Mouse (Mus musculus) yolk sac, embryonic 10.5 days (tissue): Measurements from ENCODE around the gene Apol6.

Experiments
- DNase-seq: peaks from one replicate; pipeline ENCODE4 v3.0.0-alpha.2; 2017; ENCODE audit warnings: low spot score

The Apol6 gene

DNA sequence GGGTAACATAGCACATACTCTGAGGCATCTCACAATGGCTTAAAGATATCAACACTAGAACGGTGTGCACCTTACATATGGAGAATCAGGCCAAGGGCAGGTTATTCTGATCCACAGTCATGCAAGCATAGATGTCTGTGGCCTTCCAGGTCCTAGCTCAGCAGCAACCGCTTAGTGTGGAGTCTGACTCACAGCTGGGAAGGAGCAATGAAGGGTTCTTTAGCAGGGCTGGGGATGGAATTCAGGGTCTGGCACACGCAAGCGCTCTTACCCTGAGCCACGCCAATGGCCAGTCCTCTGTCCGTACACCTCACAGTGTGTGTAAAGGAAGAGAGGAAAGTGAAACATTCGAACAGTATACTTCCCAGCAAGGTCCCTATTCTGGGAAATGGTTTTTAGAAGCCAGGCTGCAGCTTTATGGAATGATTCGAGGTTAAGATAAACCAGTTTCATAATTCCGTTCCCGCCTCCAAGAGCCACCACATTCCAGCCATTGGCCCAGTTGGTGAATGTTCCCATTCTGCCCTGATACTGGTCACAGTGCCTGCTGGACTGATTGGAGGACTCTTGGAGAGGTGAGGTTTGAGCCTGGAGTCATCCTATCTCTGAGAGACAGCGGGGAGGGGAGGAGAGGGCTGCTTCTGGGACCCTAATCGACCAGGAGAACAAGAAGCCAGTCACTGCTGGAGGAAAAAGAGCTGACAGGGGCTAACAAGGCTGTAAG, at the start of gene Apol6:
Gene Apol6 (plus strand): TSS at position 133 of the 724 bp plus-strand sequence.
- DNase-seq: no peak

DNA sequence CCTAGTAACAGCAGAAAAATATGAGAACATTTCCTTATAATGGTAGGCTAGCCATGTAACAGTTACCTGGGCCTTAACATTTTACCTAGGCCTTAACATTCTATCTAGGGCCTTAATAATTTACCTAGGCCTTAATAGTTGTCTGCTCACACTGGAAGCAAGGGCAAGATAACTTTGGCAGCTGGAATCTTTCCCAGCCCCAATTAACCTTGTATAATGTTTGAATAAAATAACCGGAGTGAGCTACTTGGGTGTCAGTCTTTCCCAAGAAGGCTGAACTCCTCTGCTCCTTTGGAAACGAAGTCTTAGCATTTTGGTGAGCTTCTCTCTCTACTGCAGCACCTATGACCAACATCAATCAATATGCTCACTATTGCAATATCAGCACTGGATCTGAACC, 46.5 kb upstream of the Apol6 start:
- DNase-seq: no peak

DNA sequence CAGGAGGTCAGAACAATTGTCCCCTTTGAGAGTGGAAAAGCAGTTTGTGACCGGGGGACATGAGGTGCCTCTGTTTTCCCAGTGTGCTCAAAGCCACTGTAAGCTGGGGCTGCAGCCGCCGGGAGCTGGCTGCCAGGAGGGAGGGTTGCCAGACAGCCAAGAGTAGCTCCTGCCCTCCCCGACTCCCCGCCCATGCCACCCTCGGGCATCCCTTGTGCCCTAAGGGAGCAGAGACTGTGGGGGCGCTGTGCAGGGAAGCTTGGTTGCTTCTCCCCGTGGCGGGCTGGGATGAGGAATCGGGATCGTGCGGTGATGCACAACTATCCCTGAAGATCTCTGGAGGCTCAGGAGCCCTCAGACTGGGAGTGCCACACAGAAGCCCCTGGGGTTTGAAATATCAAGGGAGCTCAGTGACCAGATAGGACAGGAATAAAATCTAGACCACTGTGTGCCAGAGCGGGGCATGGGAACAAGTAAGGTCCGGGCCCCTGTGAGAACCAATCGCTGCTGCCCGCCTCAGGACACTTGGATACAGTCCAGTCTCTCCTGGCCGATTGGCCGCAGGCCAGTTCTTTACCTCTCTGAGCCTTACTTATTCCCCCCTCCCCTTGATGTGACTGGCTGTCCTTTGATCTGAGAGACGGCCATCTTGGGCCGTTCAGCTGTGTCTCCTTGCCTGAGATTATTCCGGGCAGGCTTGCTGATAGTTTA, 45.5 kb upstream of the Apol6 start:
- no peak for DNase-seq

DNA sequence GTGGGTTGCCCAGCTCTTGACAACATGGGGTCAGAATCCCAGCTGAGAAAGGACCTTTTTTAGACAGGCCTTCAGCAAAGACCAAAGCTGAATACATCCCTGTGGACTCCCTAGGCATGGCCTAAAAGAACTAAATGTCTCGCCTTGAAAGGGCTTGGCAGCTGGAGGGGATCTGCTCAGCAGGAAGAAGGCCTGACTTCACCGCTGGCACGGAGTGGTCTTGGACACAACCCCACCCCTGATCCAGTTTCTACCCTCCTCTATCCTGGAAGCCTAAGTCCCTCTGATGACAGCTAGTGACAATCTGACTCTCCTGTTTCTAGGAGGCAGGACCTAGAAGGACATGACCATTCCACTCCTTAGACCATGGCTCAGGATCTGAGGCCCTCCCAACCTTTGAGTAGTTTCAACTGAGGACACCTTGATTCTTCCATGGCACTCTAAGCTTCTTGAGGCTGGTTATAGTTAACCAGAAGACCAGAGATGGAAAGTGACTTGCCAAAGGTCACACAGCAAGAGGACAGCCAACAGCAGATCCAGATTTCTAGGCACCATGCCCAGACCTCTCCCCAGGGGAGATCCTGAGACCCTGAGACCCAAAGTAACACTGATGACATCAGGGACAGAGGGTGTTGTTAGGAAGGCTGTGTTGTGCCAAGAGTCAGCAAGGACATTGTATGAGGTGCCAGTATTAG, 41.2 kb upstream of the Apol6 start:
- no peak for DNase-seq

DNA sequence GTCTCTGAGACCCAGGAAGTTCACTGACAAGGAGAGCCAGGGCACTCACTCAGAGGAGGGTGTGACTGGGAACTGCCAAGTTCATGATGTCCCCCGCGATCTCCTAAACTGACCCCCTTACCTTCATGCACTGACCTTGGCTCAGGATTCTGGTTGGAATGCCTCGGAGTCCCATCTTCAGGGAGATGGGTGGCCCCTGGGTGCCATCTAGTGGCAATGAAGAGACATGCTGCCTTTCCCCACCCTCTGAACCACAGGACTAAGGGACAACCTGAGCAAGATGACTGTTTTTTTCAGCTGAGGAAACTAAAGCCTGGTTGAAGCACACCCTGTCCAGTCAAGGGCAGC, 40.7 kb upstream of the Apol6 start:
- no peak for DNase-seq

DNA sequence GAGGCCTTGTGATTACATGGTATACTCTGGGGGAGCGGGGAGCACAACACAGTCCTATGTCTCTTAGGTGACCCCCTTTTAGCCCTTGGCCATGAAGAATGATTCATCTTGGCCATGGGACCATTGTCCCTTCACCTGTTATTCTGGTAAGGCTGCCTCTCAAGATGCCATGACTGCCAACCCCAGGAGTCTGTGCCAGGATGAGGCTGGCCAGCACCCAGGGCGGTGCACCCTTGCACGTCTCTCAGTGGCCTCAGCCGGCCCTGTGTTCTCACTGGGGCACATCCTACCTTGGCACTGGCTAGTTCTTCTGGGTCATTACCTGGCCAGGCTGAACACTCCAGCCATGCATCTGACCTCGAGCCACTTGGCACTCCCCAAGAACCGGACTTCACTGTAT, 35.7 kb upstream of the Apol6 start:
- DNase-seq: no peak

DNA sequence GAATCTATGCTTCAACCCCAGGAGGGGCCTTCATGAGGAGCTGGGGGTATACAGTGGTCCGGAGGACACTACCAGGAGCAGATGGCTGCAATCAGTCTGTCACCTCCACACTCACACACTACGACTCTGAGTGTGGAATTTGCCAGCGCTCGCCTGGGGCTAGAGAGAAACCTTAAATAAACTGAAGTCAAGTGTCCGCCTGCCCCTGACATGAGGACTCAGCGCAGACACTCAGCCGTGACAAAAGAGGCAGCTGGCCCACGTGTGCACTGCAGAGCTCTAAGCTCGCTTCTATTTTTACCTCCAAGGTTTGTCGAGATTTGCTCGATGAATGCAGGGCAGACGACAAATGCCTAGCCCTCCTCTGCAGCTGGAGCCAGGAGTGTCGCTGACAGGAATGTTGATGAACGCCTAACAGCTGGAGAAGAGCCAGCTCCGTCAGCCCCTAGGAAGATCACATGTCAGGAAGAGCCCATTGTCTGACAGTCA, 30.7 kb upstream of the Apol6 start:
- DNase-seq: no peak

DNA sequence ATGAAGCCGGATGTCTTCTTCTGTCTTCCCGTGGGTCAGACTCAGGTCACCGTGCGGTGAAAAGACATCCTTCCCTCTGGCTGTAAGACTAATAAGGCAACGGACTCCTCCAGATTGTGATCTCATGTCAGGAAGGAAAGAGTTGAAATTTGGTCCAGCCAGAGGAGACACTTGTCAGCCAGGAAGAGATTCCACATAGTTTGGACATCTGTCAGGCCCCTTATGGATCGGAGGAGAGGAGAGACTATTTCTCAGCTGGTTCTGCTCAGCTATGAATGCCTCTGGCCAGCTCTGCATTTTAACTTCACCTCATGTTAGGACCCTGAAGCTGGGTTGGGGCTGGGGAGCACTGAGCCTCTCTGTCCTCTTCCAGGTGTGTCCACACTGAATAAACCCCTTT, 30.1 kb upstream of the Apol6 start:
- no peak for DNase-seq

DNA sequence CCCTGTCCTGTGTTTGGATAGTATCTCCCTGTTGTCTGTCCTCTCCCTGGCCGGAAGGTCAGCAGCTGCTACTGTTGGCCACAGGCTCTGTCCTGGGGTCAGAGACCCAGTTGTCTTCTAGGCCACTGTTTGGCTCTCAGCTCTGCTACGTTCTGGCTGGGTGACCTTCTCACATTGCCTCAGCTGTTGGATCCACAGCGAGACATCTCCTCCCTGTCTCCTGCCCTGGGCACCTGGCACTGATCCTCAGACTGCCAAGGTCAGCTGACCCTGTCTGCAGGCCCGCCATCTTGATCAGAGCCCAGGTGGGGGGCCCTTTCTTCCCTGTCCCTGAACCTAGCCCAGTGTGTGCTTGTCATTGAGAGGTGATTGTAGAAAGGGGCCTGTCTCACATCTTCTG, 29.5 kb upstream of the Apol6 start:
- peak; percentile 29 for DNase-seq

DNA sequence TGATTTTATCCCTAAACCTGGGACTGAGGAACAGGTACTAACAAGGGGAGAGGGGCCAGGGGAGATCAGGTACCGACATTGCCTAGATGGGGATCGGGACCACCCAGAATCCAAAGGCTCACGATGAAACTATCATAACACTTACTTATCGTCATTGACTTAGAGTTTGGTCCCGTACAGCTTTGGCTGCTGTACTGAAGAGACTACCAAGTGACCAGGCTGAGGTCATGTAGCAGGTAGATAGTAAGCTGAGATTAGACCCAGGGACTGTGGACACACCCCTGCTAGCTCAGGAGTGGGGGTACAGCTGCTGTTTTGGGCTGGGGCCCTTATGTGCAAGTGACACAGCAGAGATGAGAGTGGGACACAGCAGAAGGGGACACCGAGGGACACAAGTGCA, 28.0 kb upstream of the Apol6 start:
- no peak for DNase-seq

DNA sequence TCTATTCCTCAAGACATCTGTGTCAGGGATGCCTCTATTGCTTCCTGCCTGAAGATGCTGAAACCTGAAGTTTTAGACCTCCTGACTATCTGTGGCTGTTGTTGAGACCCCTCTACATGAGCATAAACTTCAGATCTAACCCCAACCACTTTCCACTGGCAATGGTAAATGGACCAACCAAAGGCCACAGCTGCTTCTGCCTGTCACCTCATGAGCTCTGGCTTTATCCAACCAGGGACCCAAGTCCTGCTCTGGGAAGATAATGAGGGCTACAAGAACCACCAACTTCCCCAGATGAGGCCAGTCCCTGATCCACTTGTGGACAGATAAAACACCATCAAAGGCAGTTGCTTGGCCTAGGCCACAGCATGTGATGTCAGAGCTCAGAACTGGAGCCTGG, 26.6 kb upstream of the Apol6 start:
- no peak for DNase-seq

DNA sequence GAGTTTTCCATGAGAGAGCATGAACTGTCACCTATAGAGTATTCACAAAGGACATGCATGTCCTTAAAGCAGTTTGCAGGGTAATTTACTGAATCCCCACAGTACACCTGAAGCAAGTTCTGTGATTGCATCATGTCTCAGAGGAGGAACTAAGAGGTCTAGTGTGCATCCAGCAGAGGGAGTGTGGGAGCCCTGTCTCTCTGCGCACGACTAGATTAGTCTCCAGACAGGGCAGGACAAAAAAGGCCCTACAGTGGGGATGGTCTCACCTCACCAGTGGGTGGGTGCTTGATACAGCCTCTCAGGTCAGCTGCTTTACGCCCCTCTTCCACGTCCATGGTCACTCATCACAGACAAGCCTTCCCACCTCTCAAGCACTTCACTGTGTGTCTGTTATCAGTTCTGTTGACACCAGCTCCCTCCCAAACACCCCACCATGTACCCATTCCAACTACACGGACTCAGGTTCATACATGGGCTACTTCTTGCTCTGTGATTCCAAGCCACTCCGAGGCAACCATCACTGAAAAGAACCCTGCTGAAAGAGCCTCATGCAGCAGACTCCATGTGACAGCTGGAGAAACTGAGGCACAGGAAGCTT, 25.7 kb upstream of the Apol6 start:
- DNase-seq: no peak

DNA sequence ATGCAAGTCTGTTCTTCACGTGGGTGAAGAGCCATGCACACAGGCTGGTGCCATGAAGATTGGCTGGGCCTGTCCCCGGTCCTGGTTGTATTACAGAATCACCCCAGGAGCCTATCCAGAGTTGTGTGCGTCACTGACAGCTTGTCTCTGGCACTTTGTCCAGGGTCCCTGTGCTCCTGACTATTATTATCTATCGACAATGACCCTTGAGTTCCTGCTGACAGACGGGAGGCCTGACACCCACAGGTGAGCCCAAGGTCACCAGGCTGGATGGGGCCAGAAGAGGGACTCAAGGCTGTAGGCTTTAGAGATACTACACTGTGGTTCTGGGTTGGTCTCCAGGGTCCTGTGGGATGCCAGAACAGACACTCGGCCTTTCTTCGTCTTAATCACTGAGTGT, 25.0 kb upstream of the Apol6 start:
- no peak for DNase-seq

DNA sequence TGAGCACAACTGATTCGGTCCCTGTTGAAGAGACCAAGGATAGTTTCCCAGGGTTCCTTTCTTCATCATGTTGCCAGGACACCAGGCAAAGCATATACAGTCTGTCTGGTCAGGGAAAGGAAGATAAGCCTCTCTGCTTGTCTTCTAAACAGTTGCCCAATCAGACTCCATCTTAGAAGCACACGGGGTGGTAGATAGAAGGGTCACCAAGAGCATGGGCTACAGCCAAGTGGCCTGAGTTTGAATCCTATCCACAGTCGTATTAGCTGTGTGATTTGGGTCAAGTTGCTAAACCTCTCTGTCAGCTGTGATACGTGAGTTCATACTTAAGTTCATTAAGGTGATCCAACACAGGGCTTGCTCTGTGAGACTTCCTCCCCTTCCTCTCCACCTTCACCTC, 24.4 kb upstream of the Apol6 start:
- no peak for DNase-seq

DNA sequence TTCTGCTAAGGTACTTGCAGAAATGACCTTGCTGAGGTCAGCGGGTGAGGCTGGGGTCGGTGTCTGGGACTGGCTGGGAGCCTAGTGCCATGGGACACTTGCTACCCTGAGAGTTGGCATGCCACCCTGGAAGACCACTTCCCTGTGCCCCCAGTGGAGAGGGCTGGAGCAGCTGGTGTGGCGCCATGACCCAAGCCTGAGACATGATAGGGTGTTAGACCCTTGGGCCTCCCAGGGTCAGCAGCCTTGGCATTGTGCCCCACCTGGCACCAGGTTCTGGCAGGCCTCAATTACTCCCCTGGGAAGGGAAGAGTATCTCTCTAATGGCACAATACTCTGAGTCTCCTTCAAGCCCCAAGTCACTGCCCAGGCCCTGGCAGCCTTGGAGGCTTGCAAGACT, 23.5 kb upstream of the Apol6 start:
- DNase-seq: no peak

DNA sequence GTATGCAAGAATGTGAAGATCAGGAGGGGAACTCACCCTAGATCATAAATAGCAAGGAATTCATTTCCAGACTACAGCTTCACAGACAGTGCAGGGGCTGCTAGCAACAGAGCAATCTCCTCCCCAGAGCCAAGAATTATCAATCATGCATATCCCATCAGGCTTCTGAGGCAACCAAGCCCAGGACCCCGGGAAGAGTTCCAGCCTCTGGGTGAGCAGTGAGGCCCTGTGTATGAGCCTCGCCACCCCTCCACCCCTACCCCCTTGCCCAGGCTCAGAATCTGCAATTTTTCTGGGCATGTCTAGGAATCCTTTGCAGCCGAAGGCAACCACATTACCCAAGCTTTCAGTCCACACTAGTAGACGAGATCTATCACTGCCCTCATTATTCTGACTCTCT, 22.7 kb upstream of the Apol6 start:
- no peak for DNase-seq

DNA sequence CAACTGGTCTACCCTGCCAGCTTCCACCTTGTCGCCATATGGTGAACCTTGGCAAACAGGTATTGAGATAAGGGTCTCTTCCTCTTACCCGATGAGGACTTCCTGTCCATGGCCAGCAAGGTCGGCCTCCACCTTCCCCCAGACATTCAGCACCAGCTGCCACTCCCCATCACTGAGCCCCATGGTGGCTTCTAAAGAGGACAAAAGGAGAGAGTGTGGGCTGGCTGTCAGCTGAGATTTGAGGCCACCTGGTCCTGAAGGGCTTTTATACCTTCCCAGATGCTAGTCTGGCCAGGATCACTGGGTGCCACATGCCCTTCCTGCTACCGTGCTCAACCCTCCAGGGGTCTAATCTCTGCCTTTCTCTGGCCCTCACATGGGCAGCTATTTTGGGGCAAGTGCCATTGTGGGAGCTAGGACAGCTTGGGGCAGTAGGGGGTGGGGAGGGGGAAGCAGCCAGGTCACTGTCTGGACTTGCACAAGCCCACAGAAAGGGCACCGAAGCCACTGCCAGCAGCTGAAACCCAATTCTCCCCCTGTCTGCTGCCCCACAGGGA, 22.1 kb upstream of the Apol6 start:
- no peak for DNase-seq

DNA sequence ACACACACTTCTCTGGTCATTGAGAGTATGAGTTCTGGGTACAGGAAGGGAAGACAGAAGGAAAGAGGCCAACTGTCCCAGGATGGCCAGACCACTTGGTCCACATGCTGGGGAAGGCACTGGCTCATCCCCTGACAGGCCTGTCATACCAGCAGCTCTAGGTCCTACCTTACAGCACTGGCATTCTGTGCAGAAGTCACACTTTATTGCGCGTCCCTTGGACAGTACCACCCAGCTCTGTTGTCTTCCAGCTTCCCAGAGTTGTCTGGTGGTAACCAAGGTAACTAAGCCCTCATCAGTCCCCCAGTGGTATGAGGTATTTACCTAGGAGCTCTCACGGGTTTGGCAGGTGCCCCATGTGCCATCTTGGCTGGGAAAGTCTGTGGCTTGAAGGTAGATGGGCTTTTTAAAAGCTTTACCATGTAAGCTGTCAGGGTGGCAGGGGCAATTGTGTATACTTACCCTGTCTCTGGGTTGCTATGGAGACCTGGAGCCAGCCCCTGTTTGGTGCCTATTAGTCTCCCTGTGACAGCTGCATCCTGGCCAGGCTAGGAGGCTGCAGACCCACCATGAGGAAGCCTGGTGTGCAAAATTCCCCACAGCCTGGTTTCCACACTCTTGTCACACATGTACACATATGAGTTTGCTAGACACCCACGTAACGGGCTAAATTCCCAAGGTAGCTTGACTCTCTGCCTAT, 18.5 kb upstream of the Apol6 start:
- no peak for DNase-seq

DNA sequence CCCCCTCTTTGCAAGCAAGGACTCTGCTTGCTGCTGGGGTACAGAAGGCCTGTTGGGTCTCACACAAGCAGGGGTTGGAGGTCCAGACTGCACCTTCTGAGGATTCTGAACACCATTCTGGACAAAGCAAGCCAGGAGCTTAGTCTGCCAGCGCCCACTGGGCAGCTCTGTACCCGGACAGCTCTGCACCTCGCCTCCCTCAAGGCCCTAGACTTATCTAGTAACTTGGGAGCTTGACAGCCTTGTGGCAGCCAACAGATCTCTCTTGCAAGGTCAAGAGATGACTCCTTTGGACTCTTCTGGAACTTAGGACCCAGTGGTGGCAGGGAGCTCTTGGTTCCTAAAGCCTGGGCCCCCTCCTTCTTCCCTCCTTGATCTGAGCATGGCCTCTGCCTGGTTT, 17.4 kb upstream of the Apol6 start:
- no peak for DNase-seq

DNA sequence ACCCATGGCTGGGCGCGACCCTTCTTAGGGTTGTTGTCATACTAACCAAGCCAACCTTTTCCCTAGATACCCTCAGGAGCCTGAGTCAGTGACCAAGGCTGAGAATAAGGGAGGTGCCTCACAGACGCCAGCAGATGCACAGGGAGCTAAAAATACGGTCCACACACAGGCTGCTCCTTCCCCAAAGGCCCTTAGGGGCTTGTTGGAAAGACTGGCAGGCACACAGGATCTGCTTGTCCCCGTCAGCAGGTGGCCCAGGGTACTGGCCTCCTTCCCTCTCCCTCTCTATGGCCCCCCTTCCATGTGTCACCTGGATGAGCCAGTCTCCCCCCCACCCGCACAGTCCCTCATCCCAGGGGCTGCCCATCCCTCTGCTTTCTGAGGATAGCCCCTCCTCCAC, 16.9 kb upstream of the Apol6 start:
- DNase-seq: no peak

DNA sequence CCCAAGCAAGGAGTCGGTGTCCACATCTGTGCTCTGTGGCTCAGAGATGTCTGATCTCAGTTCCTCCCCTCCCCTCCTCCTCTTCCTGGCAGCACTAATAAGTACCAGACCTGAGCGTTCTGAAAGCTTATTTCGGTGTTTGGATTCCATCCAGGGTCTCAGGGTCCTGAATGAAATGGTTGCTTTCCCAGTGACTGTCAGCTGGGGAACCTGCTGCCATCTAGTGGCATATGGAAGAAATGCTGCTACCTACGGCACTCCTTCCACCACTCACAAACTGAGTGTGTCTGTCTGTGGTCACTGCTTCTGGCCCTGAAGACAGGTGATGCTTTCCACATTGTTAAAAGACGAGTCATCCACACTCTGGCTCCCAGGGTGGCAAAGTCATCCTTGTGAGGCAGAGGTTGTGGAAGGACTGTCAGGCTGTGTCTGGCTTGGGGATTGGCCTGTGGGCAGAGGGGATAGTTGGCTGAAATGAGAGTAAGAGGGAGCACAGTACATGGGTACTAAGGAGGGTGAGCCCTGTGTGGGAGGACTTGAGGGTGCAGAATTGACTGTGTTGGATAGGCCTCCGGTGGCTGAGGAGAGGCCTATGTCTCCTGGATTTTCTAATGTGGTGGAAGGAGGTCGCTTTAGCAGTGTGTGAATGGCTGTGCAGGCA, 15.1 kb upstream of the Apol6 start:
- peak; percentile 51 for DNase-seq
